Mouse (Mus musculus): ENCODE measurements at regions not wholly inside any gene's neighbourhood (a gene's known extent, or its start where the extent isn't known, plus 50 kb on each side); places are given as distances from the start of the nearest gene placed in this dataset.

- TF ChIP-seq EP300 (IDR thresholded peaks at IDR 0.05): no peak
- no peak for TF ChIP-seq CTCF (IDR thresholded peaks at IDR 0.05)
These were observed 189.3 kb downstream of the Ankrd16 start for GRCm38 (mm10) chr2:11967001-11967400.

All from lung, postnatal 0 days (tissue).